Mouse (Mus musculus) fibroblast of lung, adult 2 months (primary cell): ENCODE results near the gene Lair1.

ENCODE experiments used
- DNase-seq: peaks from one replicate; pipeline ENCODE4 v3.0.0-alpha.2; 2011; ENCODE audit warnings: low read depth

The Lair1 gene

GRCm38 (mm10) chr7:3962017-3962416 is 101.0 kb downstream of the Lair1 start:
- DNase-seq = no peak

- DNase-seq = no peak
Measured at GRCm38 (mm10) chr7:3957387-3957786, 105.6 kb downstream of the Lair1 start.
